Mouse (Mus musculus) midbrain, embryonic 12.5 days (tissue): ENCODE results near the gene Trpm3. TPM values are rescaled to one million over a fixed set of nuclear protein-coding genes. Genes with fewer than 3 reads are reported as not detected.

Source experiments
- ATAC-seq: fragments of 200-750 bp; cut with Nextera tagmentation; 2 replicates; pipeline ENCODE4 v1.8.0; 2017; ENCODE audit warnings: low read depth, moderate TSS enrichment, moderate library complexity; ENCODE audit not compliant: low FRiP score
- H3K27ac ChIP-seq: fragments of 300-500 bp; sonication (generic); replicated peaks from 2 replicates; pipeline ENCODE4 v1.5.1; 2016; ENCODE audit warnings: mild to moderate bottlenecking
- H3K27me3 ChIP-seq: fragments of 300-500 bp; sonication (generic); 2 replicates; pipeline ENCODE4 v1.6.1; 2016; ENCODE audit warnings: mild to moderate bottlenecking
- H3K36me3 ChIP-seq: fragments of 300-500 bp; sonication (generic); 2 replicates; pipeline ENCODE4 v1.6.1; 2016
- H3K4me1 ChIP-seq: fragments of 300-500 bp; sonication (generic); 2 replicates; pipeline ENCODE4 v1.6.1; 2016
- H3K4me2 ChIP-seq: fragments of 300-500 bp; sonication (generic); replicated peaks from 2 replicates; pipeline ENCODE4 v1.6.1; 2016; ENCODE audit warnings: mild to moderate bottlenecking, moderate library complexity
- H3K4me3 ChIP-seq: fragments of 300-500 bp; sonication (generic); 2 replicates; pipeline ENCODE4 v1.5.1; 2016; ENCODE audit warnings: mild to moderate bottlenecking
- H3K9ac ChIP-seq: fragments of 300-500 bp; sonication (generic); replicated peaks from 2 replicates; pipeline ENCODE4 v1.6.1; 2016; ENCODE audit warnings: mild to moderate bottlenecking, moderate library complexity
- H3K9me3 ChIP-seq: fragments of 300-500 bp; sonication (generic); 2 replicates; pipeline ENCODE4 v1.6.1; 2016; ENCODE audit warnings: mild to moderate bottlenecking
- WGBS: fragments of 180-500 bp; shearing (Covaris S2); methylation state at CpG from one replicate; pipeline ENCODE4 v1.1.7; 2016; 5-methylcytosine and 5-hydroxymethylcytosine counted together
- polyA plus RNA-seq: library from polyadenylated mRNA; unstranded; fragments of >200 nt; fragmentation: Nextera tagmentation; extraction: Ambion mirVana; gene quantifications from 2 replicates; pipeline ENCODE4 v1.2.1, GENCODE M21; 2016

The Trpm3 gene
- polyA plus RNA-seq, 1 experiment from 2014 or later = 4.2 TPM

GRCm38 (mm10) chr19:22952480-22952879 is 813.6 kb downstream of the Trpm3 start:
- H3K9me3 ChIP-seq = no peaks in the 10 kb centered on the region
- 88% methylated on average over 3 of the region's 3 CpGs for WGBS
- no peak overlapping the region for H3K4me2 ChIP-seq
- no peak overlapping the region for H3K9ac ChIP-seq
- ATAC-seq = no peak
- no peaks in the 10 kb centered on the region for H3K27me3 ChIP-seq
- no peak overlapping the region for H3K27ac ChIP-seq
- no peaks in the 10 kb centered on the region for H3K36me3 ChIP-seq
- H3K4me3 ChIP-seq = no peak overlapping the region
- no peaks in the 10 kb centered on the region for H3K4me1 ChIP-seq

GRCm38 (mm10) chr19:22953191-22953590 is 814.3 kb downstream of the Trpm3 start:
- Histone ChIP-seq H3K4me2 (no peak overlapping the region), H3K27ac (no peak overlapping the region), H3K9me3 (no peaks in the 10 kb centered on the region), H3K27me3 (no peaks in the 10 kb centered on the region), H3K4me3 (no peak overlapping the region), H3K36me3 (no peaks in the 10 kb centered on the region), H3K9ac (no peak overlapping the region), H3K4me1 (no peaks in the 10 kb centered on the region)
- ATAC-seq = no peak
- WGBS = 95% methylated on average over 4 of the region's 4 CpGs

GRCm38 (mm10) chr19:22958414-22958813 is 819.6 kb downstream of the Trpm3 start:
- H3K4me2 ChIP-seq = no peak overlapping the region
- H3K36me3 ChIP-seq = no peaks in the 10 kb centered on the region

DNA sequence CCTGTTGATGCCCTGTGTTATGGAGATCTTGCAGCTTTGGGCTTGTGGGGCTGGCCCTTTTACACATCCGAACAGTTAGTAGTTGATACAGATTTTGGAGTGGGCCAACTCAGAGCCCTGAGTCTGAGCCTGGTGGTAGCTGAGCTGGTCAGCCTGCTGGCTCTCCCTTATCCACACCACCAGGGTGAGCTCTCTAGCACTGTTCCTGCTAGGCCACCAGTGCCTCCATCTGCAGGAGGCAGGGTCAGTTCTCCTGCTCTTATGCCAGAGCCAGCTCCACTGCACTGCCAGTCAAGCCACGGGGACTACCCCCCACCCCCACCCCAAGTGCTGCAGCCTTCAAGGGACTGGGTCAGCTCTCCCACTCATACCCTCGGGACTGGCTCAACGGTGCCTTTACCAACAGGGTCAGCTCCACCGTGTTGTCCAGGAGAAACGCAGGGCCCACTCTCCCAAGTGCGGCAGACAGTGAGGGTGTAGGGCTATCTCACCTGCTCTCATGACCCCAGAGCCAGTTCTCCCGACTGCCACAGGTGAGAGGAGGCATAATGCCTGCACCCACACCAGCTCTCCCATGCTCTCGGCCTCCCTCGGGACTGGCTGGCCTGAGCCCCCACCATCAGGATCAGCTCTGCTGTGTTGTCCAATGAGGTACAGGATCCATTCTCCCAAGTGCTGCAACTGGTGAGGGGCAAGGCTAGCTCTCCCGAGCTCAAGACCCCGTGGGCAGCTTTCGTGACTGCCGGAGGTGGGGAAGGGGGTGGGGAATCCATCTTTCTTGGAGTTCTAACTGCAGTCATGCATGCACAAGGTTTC is 821.8 kb downstream of the Trpm3 start:
- Histone ChIP-seq H3K9me3 (no peaks in the 10 kb centered on the region), H3K9ac (no peak overlapping the region), H3K4me2 (peak overlapping the region; percentile 28; the same call in 1 of the 2 replicates), H3K4me1 (peaks cover 14% of the 10 kb centered on the region), H3K4me3 (no peak overlapping the region), H3K27me3 (peaks cover 11% of the 10 kb centered on the region; the same call in 1 of the 2 replicates), H3K36me3 (no peaks in the 10 kb centered on the region), H3K27ac (no peak overlapping the region)
- 75% methylated on average over 14 of the region's 14 CpGs for WGBS
- no peak for ATAC-seq

More at GRCm38 (mm10) chr19:22958414-22958813, 819.6 kb downstream of the Trpm3 start:
- H3K4me1 ChIP-seq = peaks cover 14% of the 10 kb centered on the region
- H3K27ac ChIP-seq = no peak overlapping the region
- H3K4me3 ChIP-seq = no peak overlapping the region
- WGBS = 43% methylated on average over 4 of the region's 4 CpGs
- no peaks in the 10 kb centered on the region for H3K9me3 ChIP-seq
- no peak overlapping the region for H3K9ac ChIP-seq
- ATAC-seq = peak; percentile 49; the same call in 1 of the 2 replicates
- peaks cover 11% of the 10 kb centered on the region; the same call in 1 of the 2 replicates for H3K27me3 ChIP-seq

GRCm38 (mm10) chr19:22962001-22962708 is 823.3 kb downstream of the Trpm3 start:
- no peak overlapping the region; the same call in 1 of the 2 replicates for H3K4me2 ChIP-seq
- peaks cover 14% of the 10 kb centered on the region for H3K4me1 ChIP-seq
- ATAC-seq = no peak
- H3K27ac ChIP-seq = no peak overlapping the region
- H3K27me3 ChIP-seq = peaks cover 11% of the 10 kb centered on the region; the same call in 1 of the 2 replicates
- H3K9me3 ChIP-seq = no peaks in the 10 kb centered on the region
- H3K36me3 ChIP-seq = no peaks in the 10 kb centered on the region
- 42% methylated on average over 12 of the region's 12 CpGs for WGBS
- no peak overlapping the region for H3K9ac ChIP-seq
- H3K4me3 ChIP-seq = no peak overlapping the region

DNA sequence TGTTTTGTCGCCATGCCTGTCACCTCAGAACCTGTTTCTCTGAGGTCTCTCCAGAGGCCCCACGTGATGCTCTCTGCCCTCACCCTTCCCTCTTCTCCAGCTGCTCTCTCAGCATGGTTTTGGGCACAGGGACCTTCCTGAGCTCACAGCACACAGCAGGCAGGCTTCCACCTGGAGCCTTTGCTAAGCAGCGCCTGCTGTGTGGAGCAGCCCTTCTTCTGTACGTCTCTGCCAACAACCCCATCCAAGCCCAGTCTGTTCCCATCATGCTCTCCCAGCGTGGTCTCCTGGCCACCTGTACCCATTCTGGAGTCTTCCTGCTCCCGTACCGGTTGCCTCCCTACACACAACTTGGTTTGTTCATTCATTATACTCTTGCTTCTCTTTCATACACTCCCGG is 823.9 kb downstream of the Trpm3 start:
- WGBS = 52% methylated on average over 8 of the region's 8 CpGs
- H3K27me3 ChIP-seq = peaks cover 11% of the 10 kb centered on the region; the same call in 1 of the 2 replicates
- no peak for ATAC-seq
- no peaks in the 10 kb centered on the region for H3K36me3 ChIP-seq
- H3K27ac ChIP-seq = no peak overlapping the region
- H3K4me2 ChIP-seq = no peak overlapping the region
- H3K4me3 ChIP-seq = no peak overlapping the region
- H3K4me1 ChIP-seq = peaks cover 14% of the 10 kb centered on the region
- no peaks in the 10 kb centered on the region for H3K9me3 ChIP-seq
- no peak overlapping the region for H3K9ac ChIP-seq

GRCm38 (mm10) chr19:22963726-22964398 is 825.0 kb downstream of the Trpm3 start:
- Histone ChIP-seq H3K9ac (no peak overlapping the region), H3K4me1 (peaks cover 14% of the 10 kb centered on the region), H3K27ac (no peak overlapping the region), H3K9me3 (no peaks in the 10 kb centered on the region), H3K27me3 (peaks cover 11% of the 10 kb centered on the region; the same call in 1 of the 2 replicates), H3K36me3 (no peaks in the 10 kb centered on the region), H3K4me3 (no peak overlapping the region), H3K4me2 (no peak overlapping the region)
- 81% methylated on average over 6 of the region's 6 CpGs for WGBS
- no peak for ATAC-seq

- H3K27ac ChIP-seq = no peak overlapping the region
- no peak overlapping the region for H3K4me3 ChIP-seq
- no peak overlapping the region for H3K9ac ChIP-seq
- peaks cover 14% of the 10 kb centered on the region for H3K4me1 ChIP-seq
- WGBS = 87% methylated on average over 6 of the region's 6 CpGs
- H3K27me3 ChIP-seq = peaks cover 8% of the 10 kb centered on the region; the same call in 1 of the 2 replicates
- H3K4me2 ChIP-seq = no peak overlapping the region
- no peaks in the 10 kb centered on the region for H3K36me3 ChIP-seq
- no peak for ATAC-seq
- H3K9me3 ChIP-seq = no peaks in the 10 kb centered on the region
These were observed 826.6 kb downstream of the Trpm3 start for GRCm38 (mm10) chr19:22965470-22965869.

GRCm38 (mm10) chr19:22973294-22973693 is 834.4 kb downstream of the Trpm3 start:
- ATAC-seq = no peak
- no peak overlapping the region for H3K4me3 ChIP-seq
- H3K36me3 ChIP-seq = no peaks in the 10 kb centered on the region
- no peaks in the 10 kb centered on the region for H3K27me3 ChIP-seq
- WGBS = 84% methylated on average over 3 of the region's 3 CpGs
- H3K4me1 ChIP-seq = no peaks in the 10 kb centered on the region
- no peak overlapping the region for H3K27ac ChIP-seq
- H3K9me3 ChIP-seq = no peaks in the 10 kb centered on the region
- no peak overlapping the region for H3K9ac ChIP-seq
- H3K4me2 ChIP-seq = no peak overlapping the region

- Histone ChIP-seq H3K9me3 (no peaks in the 10 kb centered on the region), H3K4me3 (no peak overlapping the region), H3K4me1 (no peaks in the 10 kb centered on the region), H3K27me3 (no peaks in the 10 kb centered on the region), H3K36me3 (no peaks in the 10 kb centered on the region), H3K9ac (no peak overlapping the region), H3K4me2 (no peak overlapping the region), H3K27ac (no peak overlapping the region)
- ATAC-seq = no peak
- WGBS = 92% methylated on average over 5 of the region's 5 CpGs
These were observed 834.9 kb downstream of the Trpm3 start for GRCm38 (mm10) chr19:22973727-22974126.

DNA sequence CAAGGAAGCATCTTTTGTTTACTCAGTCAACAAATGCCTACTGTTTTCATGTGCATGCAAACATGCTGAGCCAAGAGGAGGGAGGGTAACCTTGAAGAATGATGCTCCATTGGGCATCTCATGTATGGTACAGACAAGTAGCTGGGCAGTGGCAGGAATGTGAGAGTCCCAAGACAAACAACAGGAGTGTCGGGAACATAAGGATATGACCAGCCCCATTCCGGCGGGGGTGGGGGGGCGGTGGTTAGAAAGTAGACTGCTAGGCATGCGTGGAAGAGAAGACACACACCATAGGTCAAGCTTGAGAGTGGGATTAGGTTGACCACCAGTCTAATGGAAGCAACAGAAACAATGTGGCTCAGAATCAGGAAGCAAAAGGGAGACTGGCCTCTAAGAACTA is 837.0 kb downstream of the Trpm3 start:
- 93% methylated on average over 5 of the region's 5 CpGs for WGBS
- H3K36me3 ChIP-seq = no peaks in the 10 kb centered on the region

DNA sequence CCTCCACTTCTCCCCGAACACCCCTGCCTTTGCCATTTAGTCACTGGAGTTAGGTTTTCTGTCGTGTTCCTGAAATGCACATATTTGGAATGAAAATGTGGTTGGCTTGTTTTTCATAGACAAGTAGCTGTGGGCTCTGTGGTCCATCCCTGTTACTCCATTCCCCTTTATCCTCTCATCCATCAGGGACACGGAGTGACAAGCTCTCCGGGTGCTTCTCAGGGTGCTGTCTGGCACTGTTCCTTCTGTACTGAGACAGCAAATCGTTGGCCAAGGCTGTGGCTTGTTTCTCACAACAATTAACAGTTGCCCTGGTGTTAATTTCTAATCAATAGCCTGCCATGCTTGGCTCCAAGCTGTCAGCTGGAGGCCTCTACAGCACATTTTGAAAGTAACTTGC is 838.7 kb downstream of the Trpm3 start:
- Histone ChIP-seq H3K36me3 (no peaks in the 10 kb centered on the region), H3K4me3 (no peak overlapping the region), H3K9ac (no peak overlapping the region), H3K27me3 (no peaks in the 10 kb centered on the region), H3K4me2 (no peak overlapping the region), H3K27ac (no peak overlapping the region), H3K9me3 (no peaks in the 10 kb centered on the region), H3K4me1 (no peaks in the 10 kb centered on the region)
- 78% methylated on average over 5 of the region's 5 CpGs for WGBS
- ATAC-seq = no peak

More for the DNA sequence above, 837.0 kb downstream of the Trpm3 start:
- no peak overlapping the region for H3K4me2 ChIP-seq
- no peaks in the 10 kb centered on the region for H3K4me1 ChIP-seq
- no peak overlapping the region for H3K27ac ChIP-seq
- no peak overlapping the region for H3K9ac ChIP-seq
- H3K4me3 ChIP-seq = no peak overlapping the region
- no peaks in the 10 kb centered on the region for H3K27me3 ChIP-seq
- H3K9me3 ChIP-seq = no peaks in the 10 kb centered on the region
- ATAC-seq = no peak
